Mouse (Mus musculus): Measurements from ENCODE around the gene Tmcc1.
"Not testable (repeated sequence)": the region's sequence is repeated elsewhere in the genome, so short reads cannot be mapped to it uniquely, and the experiment has no call there.

Tmcc1 gene

GRCm38 (mm10) chr6:116193394-116194393 lies at the start of gene Tmcc1:
TSS of gene Tmcc1 (minus strand) at chr6:116193486.
- DNase-seq (ENCODE audit: low spot score in 2 of 2) = peak; percentile 96 to 98

- DNase-seq (ENCODE audit: low spot score in 2 of 2) = no peak
Measured at GRCm38 (mm10) chr6:116240371-116240770, 47.1 kb upstream of the Tmcc1 start.

- no peak for DNase-seq (ENCODE audit: low spot score in 2 of 2)
Measured at GRCm38 (mm10) chr6:116238083-116238482, 44.8 kb upstream of the Tmcc1 start.

GRCm38 (mm10) chr6:116235336-116235735 lies 42.0 kb upstream of the Tmcc1 start:
- DNase-seq (ENCODE audit: low spot score in 2 of 2) = no peak

GRCm38 (mm10) chr6:116234821-116235220 lies 41.5 kb upstream of the Tmcc1 start:
- not testable (repeated sequence) for DNase-seq (ENCODE audit: low spot score in 2 of 2)

- peak; percentile 27 to 51 for DNase-seq (ENCODE audit: low spot score in 2 of 2)
Measured at GRCm38 (mm10) chr6:116228785-116229525, 35.7 kb upstream of the Tmcc1 start.

GRCm38 (mm10) chr6:116227767-116228166 lies 34.5 kb upstream of the Tmcc1 start:
- no peak for DNase-seq (ENCODE audit: low spot score in 2 of 2)

GRCm38 (mm10) chr6:116207729-116208534 lies 14.6 kb upstream of the Tmcc1 start, which contains the start of gene Washc2:
TSS of gene Washc2 (plus strand) at chr6:116208038.
- peak; percentile 94 for DNase-seq (ENCODE audit: low spot score in 2 of 2)

GRCm38 (mm10) chr6:116199682-116200081 lies 6.4 kb upstream of the Tmcc1 start:
- DNase-seq (ENCODE audit: low spot score in 2 of 2) = no peak

GRCm38 (mm10) chr6:116198173-116198572 lies 4.9 kb upstream of the Tmcc1 start:
- peak; percentile 29 to 42 for DNase-seq (ENCODE audit: low spot score in 2 of 2)

- no peak for DNase-seq (ENCODE audit: low spot score in 2 of 2)
Measured at GRCm38 (mm10) chr6:116195811-116196210, 2.5 kb upstream of the Tmcc1 start.

GRCm38 (mm10) chr6:116192809-116193311 lies 426 bp downstream of the Tmcc1 start:
- DNase-seq (ENCODE audit: low spot score in 2 of 2) = peak; percentile 35 to 38

GRCm38 (mm10) chr6:116189417-116189816 lies 3.9 kb downstream of the Tmcc1 start:
- DNase-seq (ENCODE audit: low spot score in 2 of 2) = no peak

GRCm38 (mm10) chr6:116186485-116186884 lies 6.8 kb downstream of the Tmcc1 start:
- no peak for DNase-seq (ENCODE audit: low spot score in 2 of 2)

GRCm38 (mm10) chr6:116183509-116183908 lies 9.8 kb downstream of the Tmcc1 start:
- DNase-seq (ENCODE audit: low spot score in 2 of 2) = no peak

- no peak for DNase-seq (ENCODE audit: low spot score in 2 of 2)
Measured at GRCm38 (mm10) chr6:116180731-116181130, 12.6 kb downstream of the Tmcc1 start.

GRCm38 (mm10) chr6:116178376-116178775 lies 14.9 kb downstream of the Tmcc1 start:
- no peak for DNase-seq (ENCODE audit: low spot score in 2 of 2)

GRCm38 (mm10) chr6:116173511-116174099 lies 19.7 kb downstream of the Tmcc1 start:
- DNase-seq (ENCODE audit: low spot score in 2 of 2) = not testable (repeated sequence)

- DNase-seq (ENCODE audit: low spot score in 2 of 2) = no peak
Measured at GRCm38 (mm10) chr6:116166383-116166782, 26.9 kb downstream of the Tmcc1 start.

GRCm38 (mm10) chr6:116154854-116155624 lies 38.2 kb downstream of the Tmcc1 start:
- DNase-seq (ENCODE audit: low spot score in 2 of 2) = no peak

Data from natural killer cell, adult 2 months (primary cell).